Mouse (Mus musculus) midbrain, postnatal 0 days (tissue): Measurements from ENCODE around the gene Rab4a. TPM values are rescaled to one million over a fixed set of nuclear protein-coding genes. Genes with fewer than 3 reads are reported as not detected.

ENCODE experiments used
- ATAC-seq: fragments of 200-750 bp; cut with Nextera tagmentation; 2 replicates; pipeline ENCODE4 v1.8.0; 2017; ENCODE audit warnings: moderate number of reproducible peaks, mild to moderate bottlenecking, moderate TSS enrichment, moderate library complexity; ENCODE audit not compliant: low FRiP score
- DNase-seq: peaks from one replicate; pipeline ENCODE4 v3.0.0-alpha.2; 2015; ENCODE audit warnings: low spot score
- H3K27ac ChIP-seq: fragments of 300-500 bp; sonication (generic); 2 replicates; pipeline ENCODE4 v1.5.1; 2014; ENCODE audit warnings: low read depth, mild to moderate bottlenecking, low read length, mixed read lengths
- H3K27me3 ChIP-seq: fragments of 300-500 bp; sonication (generic); 2 replicates; pipeline ENCODE4 v1.6.1; 2014; ENCODE audit warnings: low read length, control low read depth, mixed read lengths; ENCODE audit not compliant: insufficient read depth
- H3K36me3 ChIP-seq: fragments of 300-500 bp; sonication (generic); 2 replicates; pipeline ENCODE4 v1.6.1; 2014; ENCODE audit warnings: low read length, control low read depth, mixed read lengths; ENCODE audit not compliant: insufficient read depth
- H3K4me1 ChIP-seq: fragments of 300-500 bp; sonication (generic); 2 replicates; pipeline ENCODE4 v1.6.1; 2014; ENCODE audit warnings: mild to moderate bottlenecking, control low read depth, antibody characterized with exemption, low read length, mixed read lengths; ENCODE audit not compliant: insufficient read depth
- H3K4me2 ChIP-seq: fragments of 300-500 bp; sonication (generic); 2 replicates; pipeline ENCODE4 v1.6.1; 2014; ENCODE audit warnings: low read depth, mild to moderate bottlenecking, low read length, mixed read lengths; ENCODE audit not compliant: poor library complexity, severe bottlenecking
- H3K4me3 ChIP-seq: fragments of 300-500 bp; sonication (generic); 2 replicates; pipeline ENCODE4 v1.5.1; 2014; ENCODE audit warnings: low read depth, mild to moderate bottlenecking, low read length, moderate library complexity
- H3K9ac ChIP-seq: fragments of 300-500 bp; sonication (generic); replicated peaks from 2 replicates; pipeline ENCODE4 v1.6.1; 2014; ENCODE audit warnings: mild to moderate bottlenecking, low read length, moderate library complexity, mixed read lengths; ENCODE audit not compliant: poor library complexity, severe bottlenecking
- H3K9me3 ChIP-seq: fragments of 300-500 bp; sonication (generic); 2 replicates; pipeline ENCODE4 v1.6.1; 2016; ENCODE audit warnings: low read length, control low read depth
- CTCF ChIP-seq: IDR thresholded peaks from 2 replicates; pipeline ENCODE4 v1.5.1; 2016; ENCODE audit warnings: antibody characterized with exemption, mild to moderate bottlenecking
- WGBS: fragments of 180-500 bp; shearing (Covaris S2); extraction: QIAGEN DNeasy Blood & Tissue Kit; methylation state at CpG from one replicate; pipeline ENCODE4 v1.1.7; 2014; 5-methylcytosine and 5-hydroxymethylcytosine counted together
- polyA plus RNA-seq: library from polyadenylated mRNA; unstranded; fragments of >200 nt; fragmentation: Nextera tagmentation; extraction: Ambion mirVana; gene quantifications from 2 replicates; pipeline ENCODE4 v1.2.1, GENCODE M21; 2015
- total RNA-seq: library from RNA; depleted of rRNA; stranded (reverse); fragments of >200 nt; gene quantifications from 2 replicates; pipeline ENCODE4 v1.2.3, GENCODE M21; 2014

Rab4a gene
- total and polyA plus RNA-seq, 2 experiments from 2014 or later = 59.8 to 97.7 TPM

- H3K4me3 ChIP-seq = no peak overlapping the region
- H3K9me3 ChIP-seq = no peaks in the 10 kb centered on the region
- H3K27me3 ChIP-seq = no peaks in the 10 kb centered on the region
- ATAC-seq = no peak
- no peak overlapping the region for H3K27ac ChIP-seq
- no peak for DNase-seq
- no peaks in the 10 kb centered on the region for H3K4me1 ChIP-seq
- no peaks in the 10 kb centered on the region for H3K36me3 ChIP-seq
- 89% methylated on average over 6 of the region's 6 CpGs for WGBS
- no peak overlapping the region for H3K9ac ChIP-seq
- no peak for TF ChIP-seq CTCF
- H3K4me2 ChIP-seq = no peak overlapping the region
These were observed 6.4 kb upstream of the Rab4a start for GRCm38 (mm10) chr8:123799434-123799833.

DNA sequence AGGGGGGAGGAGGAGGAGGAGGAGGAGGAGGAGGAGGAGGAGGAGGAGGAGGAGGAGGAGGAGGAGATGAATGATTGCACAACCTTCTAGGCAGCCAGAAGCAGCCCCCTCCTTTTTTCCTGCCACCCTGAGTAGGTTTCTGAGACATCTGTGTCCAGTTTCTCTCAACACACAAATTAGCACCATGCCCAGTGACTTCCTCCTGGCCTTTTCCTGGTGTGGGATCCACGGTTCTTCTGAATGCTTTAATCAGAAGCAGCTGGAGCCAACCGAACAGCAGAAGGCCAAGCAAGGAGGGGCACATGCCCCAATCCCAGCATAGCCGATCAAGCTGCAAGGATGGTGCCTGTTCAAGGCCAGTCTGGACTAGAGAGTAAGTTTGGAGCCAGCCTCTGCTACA lies 5.9 kb upstream of the Rab4a start:
- H3K4me2 ChIP-seq = no peak overlapping the region
- no peaks in the 10 kb centered on the region for H3K4me1 ChIP-seq
- ATAC-seq = no peak

DNA sequence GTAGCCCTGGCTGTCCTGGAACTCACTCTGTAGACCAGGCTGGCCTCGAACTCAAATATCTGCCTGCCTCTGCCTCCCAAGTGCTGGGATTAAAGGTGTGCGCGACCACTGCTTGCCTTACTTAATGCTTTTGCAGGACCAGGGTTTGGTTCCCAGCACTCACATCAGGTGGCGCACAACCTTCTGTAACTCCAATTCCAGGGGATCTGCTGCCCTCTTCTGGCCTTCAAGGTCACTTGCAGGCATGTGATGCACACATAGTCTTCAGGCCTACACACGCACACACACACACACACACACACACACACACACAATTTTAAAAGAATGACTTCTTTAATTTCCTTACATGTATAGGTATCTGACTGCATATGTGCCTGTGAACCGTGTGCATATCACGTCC lies 4.9 kb upstream of the Rab4a start:
- H3K4me2 ChIP-seq = no peak overlapping the region
- no peaks in the 10 kb centered on the region for H3K9me3 ChIP-seq
- no peak overlapping the region for H3K4me3 ChIP-seq
- no peaks in the 10 kb centered on the region for H3K27me3 ChIP-seq
- DNase-seq (no peak), ATAC-seq (no peak)
- 0 out of 2 replicates have a peak, but pooled peaks have one; percentile 15 for TF ChIP-seq CTCF
- H3K4me1 ChIP-seq = no peaks in the 10 kb centered on the region
- 93% methylated on average over 7 of the region's 7 CpGs for WGBS
- no peak overlapping the region for H3K27ac ChIP-seq
- H3K36me3 ChIP-seq = no peaks in the 10 kb centered on the region
- H3K9ac ChIP-seq = no peak overlapping the region

More for the DNA sequence above, 5.9 kb upstream of the Rab4a start:
- no peaks in the 10 kb centered on the region for H3K36me3 ChIP-seq
- no peaks in the 10 kb centered on the region for H3K9me3 ChIP-seq
- TF ChIP-seq CTCF = no peak
- no peak for DNase-seq
- H3K27ac ChIP-seq = no peak overlapping the region
- no peaks in the 10 kb centered on the region for H3K27me3 ChIP-seq
- H3K9ac ChIP-seq = no peak overlapping the region
- WGBS = 52% methylated on average over 3 of the region's 3 CpGs
- no peak overlapping the region for H3K4me3 ChIP-seq

DNA sequence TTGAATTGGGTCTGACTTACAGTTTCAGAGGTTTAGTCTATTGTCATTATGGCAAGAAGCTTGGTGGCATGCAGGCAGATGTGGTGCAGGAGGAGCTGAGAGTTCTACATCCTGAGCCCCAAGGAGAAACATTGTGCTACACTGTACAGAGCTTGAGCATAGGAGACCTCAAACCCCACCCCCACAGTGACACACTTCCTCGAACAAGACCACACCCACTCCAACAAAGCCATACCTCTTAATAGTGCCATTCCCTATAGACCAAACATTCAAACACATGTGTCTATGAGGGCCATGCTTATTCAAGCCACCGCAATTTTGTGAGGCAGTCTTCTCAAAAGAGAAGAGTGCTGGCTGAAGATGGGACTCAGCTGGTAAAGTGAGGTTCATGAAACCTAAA lies 4.2 kb upstream of the Rab4a start:
- no peak overlapping the region for H3K27ac ChIP-seq
- H3K36me3 ChIP-seq = no peaks in the 10 kb centered on the region
- no peak overlapping the region for H3K4me2 ChIP-seq
- no peaks in the 10 kb centered on the region for H3K9me3 ChIP-seq
- no peak for ATAC-seq
- no peak overlapping the region for H3K9ac ChIP-seq
- no peak for TF ChIP-seq CTCF
- 82% methylated on average over 2 of the region's 2 CpGs for WGBS
- no peaks in the 10 kb centered on the region for H3K4me1 ChIP-seq
- no peak overlapping the region for H3K4me3 ChIP-seq
- H3K27me3 ChIP-seq = no peaks in the 10 kb centered on the region
- DNase-seq = no peak

DNA sequence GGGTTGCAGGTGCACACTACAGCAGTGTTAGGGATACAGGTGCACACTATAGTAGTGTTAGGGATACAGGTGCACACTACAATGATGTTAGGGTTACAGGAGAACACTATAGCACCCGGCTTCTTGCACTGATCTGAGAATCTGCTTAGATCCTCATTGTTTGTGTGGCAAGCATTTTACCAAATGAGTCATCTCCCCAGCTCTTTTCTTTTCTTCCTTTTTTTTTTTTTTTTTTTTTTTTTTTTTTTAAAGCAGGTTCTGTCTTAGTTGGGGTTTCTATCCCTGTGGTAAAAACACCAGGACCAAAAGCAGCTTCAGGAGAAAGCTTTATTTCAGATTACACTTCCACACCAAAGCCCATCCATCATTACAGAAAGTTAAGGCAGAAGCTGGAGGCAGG lies 2.1 kb upstream of the Rab4a start:
- Histone ChIP-seq H3K9ac (no peak overlapping the region), H3K4me2 (no peak overlapping the region), H3K4me3 (no peak overlapping the region), H3K27me3 (no peaks in the 10 kb centered on the region), H3K9me3 (no peaks in the 10 kb centered on the region), H3K4me1 (peaks cover 10% of the 10 kb centered on the region), H3K36me3 (no peaks in the 10 kb centered on the region), H3K27ac (no peak overlapping the region)
- DNase-seq (no peak), ATAC-seq (no peak)
- no peak for TF ChIP-seq CTCF
- 63% methylated on average over 1 of the region's 1 CpGs for whole genome bisulfite sequencing

DNA sequence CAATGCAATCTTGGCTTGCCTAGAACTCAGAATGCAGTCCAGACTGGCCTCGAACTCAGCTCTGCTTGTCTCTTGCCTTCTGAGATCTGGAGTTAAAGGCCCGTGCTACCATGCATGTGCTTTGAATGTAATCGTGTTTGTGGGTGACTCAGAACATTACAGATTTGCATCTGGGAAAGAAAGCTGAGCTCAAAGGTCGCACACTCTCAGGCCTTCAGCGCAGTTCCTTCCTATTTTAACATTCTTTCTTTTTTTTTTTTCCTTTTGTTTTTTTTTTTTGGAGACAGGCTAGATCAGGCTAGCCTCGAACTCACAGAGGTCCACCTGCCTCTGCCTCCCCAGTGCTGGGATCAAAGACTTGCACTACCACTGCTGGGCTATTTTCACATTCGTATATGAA lies 1.2 kb upstream of the Rab4a start:
- Histone ChIP-seq H3K27me3 (no peaks in the 10 kb centered on the region), H3K4me2 (no peak overlapping the region), H3K9me3 (no peaks in the 10 kb centered on the region), H3K9ac (no peak overlapping the region), H3K36me3 (no peaks in the 10 kb centered on the region), H3K4me1 (peaks cover 10% of the 10 kb centered on the region), H3K4me3 (no peak overlapping the region), H3K27ac (no peak overlapping the region)
- 88% methylated on average over 7 of the region's 7 CpGs for WGBS
- DNase-seq = no peak
- no peak for ATAC-seq
- TF ChIP-seq CTCF = no peak
